Mouse (Mus musculus) ES-E14 (cell line): ENCODE data around the gene E2f6. TPM values are rescaled to one million over a fixed set of nuclear protein-coding genes. Genes with fewer than 3 reads are reported as not detected.

ENCODE experiments used
- DNase-seq: peaks from one replicate; pipeline ENCODE4 v3.0.0-alpha.2; 2013; ENCODE audit warnings: low read depth, low spot score
- H3K27ac ChIP-seq: 2 replicates; pipeline ENCODE4 v1.5.1; 2012; ENCODE audit warnings: low read depth, mild to moderate bottlenecking, low read length, moderate library complexity, mixed read lengths; ENCODE audit not compliant: poor library complexity, insufficient read depth, severe bottlenecking
- H3K36me3 ChIP-seq: 2 replicates; pipeline ENCODE4 v1.6.1; 2012; ENCODE audit warnings: mild to moderate bottlenecking, low read length, moderate library complexity, mixed read lengths; ENCODE audit not compliant: control insufficient read depth, poor library complexity, insufficient read depth, severe bottlenecking
- H3K4me1 ChIP-seq, 2 experiments: fragments of 150-350 bp in 1 of 2; sonication (generic) in 1 of 2; 2 replicates each; pipeline ENCODE4 v1.6.1; 2012; ENCODE audit warnings: low read length in 2 of 2, mild to moderate bottlenecking in 1 of 2, mixed read lengths in 1 of 2; ENCODE audit not compliant: control insufficient read depth in 2 of 2, insufficient read depth in 2 of 2, poor library complexity in 1 of 2
- H3K4me3 ChIP-seq, 2 experiments: fragments of 150-350 bp in 1 of 2; sonication (generic) in 1 of 2; 2 replicates each; pipeline ENCODE4 v1.5.1; 2012; ENCODE audit warnings: low read length in 2 of 2, low read depth in 1 of 2, mild to moderate bottlenecking in 1 of 2, mixed read lengths in 1 of 2; ENCODE audit not compliant: insufficient read depth in 1 of 2, poor library complexity in 1 of 2, severe bottlenecking in 1 of 2
- H3K9ac ChIP-seq: 2 replicates; pipeline ENCODE4 v1.6.1; 2012; ENCODE audit warnings: low read depth, mild to moderate bottlenecking, low read length, mixed read lengths; ENCODE audit not compliant: poor library complexity, insufficient read depth, severe bottlenecking
- H3K9me3 ChIP-seq: fragments of 150-350 bp; sonication (generic); 2 replicates; pipeline ENCODE4 v1.6.1; 2012; ENCODE audit warnings: low read depth, mild to moderate bottlenecking, low read length; ENCODE audit not compliant: control insufficient read depth, insufficient read depth
- CHD2 ChIP-seq: IDR thresholded peaks from 2 replicates; pipeline ENCODE4 v1.6.1; 2014; ENCODE audit warnings: mild to moderate bottlenecking, low read depth, low read length, inconsistent platforms
- HCFC1 ChIP-seq: IDR thresholded peaks from 2 replicates; pipeline ENCODE4 v1.6.1; 2012; ENCODE audit warnings: low read length, inconsistent platforms, borderline replicate concordance; ENCODE audit not compliant: insufficient read depth
- MAFK ChIP-seq: IDR thresholded peaks from 2 replicates; pipeline ENCODE4 v1.6.1; 2014; ENCODE audit warnings: mild to moderate bottlenecking, low read depth, low read length, inconsistent platforms; ENCODE audit not compliant: insufficient read depth
- ZC3H11A ChIP-seq: IDR thresholded peaks from 2 replicates; pipeline ENCODE4 v1.6.1; 2012; ENCODE audit warnings: low read depth, mild to moderate bottlenecking, inconsistent platforms, low read length, borderline replicate concordance
- ZNF384 ChIP-seq: IDR thresholded peaks from 2 replicates; pipeline ENCODE4 v1.6.1; 2012; ENCODE audit warnings: low read depth, low read length, inconsistent platforms
- in situ Hi-C, 2 experiments: fragments of 600-800 bp; cut with MboI; formaldehyde crosslinking; loops; one replicate each; pipeline ENCODE4 v1.15.1; 2025; ENCODE audit warnings: low sequenced_read_pairs in 2 of 2, inconsistent platforms in 1 of 2; ENCODE audit not compliant: unreplicated experiment in 2 of 2
- total RNA-seq: library from RNA; depleted of rRNA; stranded (reverse); fragments of 300-350 nt; gene quantifications from 2 replicates; pipeline ENCODE4 v1.2.3, GENCODE M21; 2012

E2f6 gene
- total RNA-seq, 1 experiment = 12.0 TPM

- no peaks in the 10 kb centered on the region for H3K36me3 ChIP-seq
- peaks cover 7 to 26% of the 10 kb centered on the region in 2 experiments; a peak in 3 of 4 replicates for H3K4me1 ChIP-seq
- no peaks in the 10 kb centered on the region for H3K9me3 ChIP-seq
- no peak overlapping the region for H3K9ac ChIP-seq
- TF ChIP-seq MAFK = no peak
- no peak for TF ChIP-seq HCFC1
- TF ChIP-seq ZC3H11A = no peak
- TF ChIP-seq CHD2 = no peak
- TF ChIP-seq ZNF384 = no peak
- in situ Hi-C loops = loop anchor here in 1 of 2 experiments (5.0 kb wide), 1 partner anchor 33 kb away; no protein-coding TSS in a partner anchor
- no peak for DNase-seq
- no peak overlapping the region for H3K27ac ChIP-seq
- H3K4me3 ChIP-seq = no peak overlapping the region
Measured at GRCm38 (mm10) chr12:16869870-16870404, 59.2 kb downstream of the E2f6 start.

GRCm38 (mm10) chr12:16870405-16871068 lies 59.8 kb downstream of the E2f6 start:
- no peak overlapping the region for H3K27ac ChIP-seq
- H3K4me1 ChIP-seq = peaks cover 7 to 26% of the 10 kb centered on the region in 2 experiments; a peak in 3 of 4 replicates
- no peaks in the 10 kb centered on the region for H3K9me3 ChIP-seq
- no peak overlapping the region for H3K4me3 ChIP-seq
- in situ Hi-C loops = loop anchor here in 1 of 2 experiments (5.0 kb wide), 1 partner anchor 33 kb away; no protein-coding TSS in a partner anchor
- no peaks in the 10 kb centered on the region for H3K36me3 ChIP-seq
- H3K9ac ChIP-seq = no peak overlapping the region
- TF ChIP-seq CHD2 = no peak
- TF ChIP-seq MAFK = no peak
- TF ChIP-seq ZNF384 = no peak
- TF ChIP-seq HCFC1 = no peak
- no peak for TF ChIP-seq ZC3H11A
- DNase-seq = no peak

- Histone ChIP-seq H3K36me3 (no peaks in the 10 kb centered on the region), H3K9ac (no peak overlapping the region), H3K4me3 (no peak overlapping the region), H3K27ac (no peak overlapping the region), H3K9me3 (no peaks in the 10 kb centered on the region), H3K4me1 (peaks cover 5 to 25% of the 10 kb centered on the region in 2 experiments; a peak in 3 of 4 replicates)
- no peak for DNase-seq
- in situ Hi-C loops = loop anchor here in 1 of 2 experiments (5.0 kb wide), 1 partner anchor 35 kb away; no protein-coding TSS in a partner anchor
- no peak for TF ChIP-seq ZC3H11A
- no peak for TF ChIP-seq HCFC1
- no peak for TF ChIP-seq MAFK
- TF ChIP-seq ZNF384 = no peak
- TF ChIP-seq CHD2 = no peak
Measured at GRCm38 (mm10) chr12:16872006-16872405, 61.2 kb downstream of the E2f6 start.

- DNase-seq = no peak
- in situ Hi-C loops = loop anchor here in 1 of 2 experiments (5.0 kb wide), 1 partner anchor 36 kb away; no protein-coding TSS in a partner anchor
- TF ChIP-seq HCFC1 = no peak
- TF ChIP-seq MAFK = 0 out of 2 replicates have a peak, but pooled peaks have one; percentile 26
Measured at GRCm38 (mm10) chr12:16872926-16873464, 62.2 kb downstream of the E2f6 start.

More at GRCm38 (mm10) chr12:16872926-16873464, 62.2 kb downstream of the E2f6 start:
- H3K4me3 ChIP-seq = no peak overlapping the region
- H3K9me3 ChIP-seq = no peaks in the 10 kb centered on the region
- H3K36me3 ChIP-seq = no peaks in the 10 kb centered on the region
- H3K9ac ChIP-seq = no peak overlapping the region
- no peak overlapping the region for H3K27ac ChIP-seq
- H3K4me1 ChIP-seq = peaks cover 5 to 16% of the 10 kb centered on the region in 2 experiments; a peak in 3 of 4 replicates
